Mouse (Mus musculus) myocyte (in vitro differentiated cells): Measurements from ENCODE around the gene Anks1b. TPM values are rescaled to one million over a fixed set of nuclear protein-coding genes. Genes with fewer than 3 reads are reported as not detected.

Experiments used
- H3K27me3 ChIP-seq: one replicate; pipeline ENCODE4 v1.6.1; 2011; ENCODE audit not compliant: control insufficient read depth, insufficient read depth, insufficient read length
- H3K36me3 ChIP-seq: one replicate; pipeline ENCODE4 v1.6.1; 2011; ENCODE audit not compliant: control insufficient read depth, insufficient read depth
- H3K4me2 ChIP-seq: one replicate; pipeline ENCODE4 v1.6.1; 2011; ENCODE audit warnings: low read depth, control low read depth
- H3K4me3 ChIP-seq: one replicate; pipeline ENCODE4 v1.5.1; 2011; ENCODE audit warnings: mild to moderate bottlenecking, control low read depth, moderate library complexity
- H3K79me2 ChIP-seq: one replicate; pipeline ENCODE4 v1.6.1; 2011; ENCODE audit not compliant: control insufficient read depth, insufficient read depth
- H3ac ChIP-seq: one replicate; pipeline ENCODE4 v1.6.1; 2011; ENCODE audit not compliant: control insufficient read depth, insufficient read length
- CEBPB ChIP-seq: IDR thresholded peaks from 2 replicates; pipeline ENCODE4 v1.6.1; 2011; ENCODE audit warnings: mild to moderate bottlenecking, moderate library complexity; ENCODE audit not compliant: poor library complexity, insufficient read depth, severe bottlenecking
- E2F4 ChIP-seq: IDR thresholded peaks from one replicate; pipeline ENCODE4 v1.6.1; 2011; ENCODE audit warnings: mild to moderate bottlenecking, control low read depth, moderate library complexity; ENCODE audit not compliant: insufficient read depth
- MAX ChIP-seq: IDR thresholded peaks from one replicate; pipeline ENCODE4 v1.6.1; 2011; ENCODE audit warnings: low read depth, mild to moderate bottlenecking, control low read depth
- MYOD1 ChIP-seq, 3 experiments: IDR thresholded peaks; one replicate each; pipeline ENCODE4 v1.6.1; 2011; ENCODE audit warnings: control low read depth in 2 of 3, low read depth in 2 of 3, mild to moderate bottlenecking in 2 of 3, moderate library complexity in 1 of 3; ENCODE audit not compliant: insufficient read length in 2 of 3, control insufficient read depth in 1 of 3
- MYOG ChIP-seq, 3 experiments: IDR thresholded peaks; one replicate each; pipeline ENCODE4 v1.6.1; 2011; ENCODE audit warnings: control low read depth in 2 of 3, low read depth in 2 of 3, mild to moderate bottlenecking in 2 of 3; ENCODE audit not compliant: insufficient read length in 2 of 3, control insufficient read depth in 1 of 3, insufficient read depth in 1 of 3
- POLR2A ChIP-seq: IDR thresholded peaks from one replicate; pipeline ENCODE4 v1.6.1; 2011; ENCODE audit warnings: low read depth, mild to moderate bottlenecking, control low read depth, moderate library complexity; ENCODE audit not compliant: insufficient read length
- POLR2AphosphoS2 ChIP-seq: IDR thresholded peaks from one replicate; pipeline ENCODE4 v1.6.1; 2011; ENCODE audit warnings: low read depth, control low read depth; ENCODE audit not compliant: insufficient read length
- REST ChIP-seq: IDR thresholded peaks from one replicate; pipeline ENCODE4 v1.6.1; 2011; ENCODE audit warnings: mild to moderate bottlenecking, control low read depth, moderate library complexity; ENCODE audit not compliant: insufficient read depth, insufficient read length
- SRF ChIP-seq: IDR thresholded peaks from one replicate; pipeline ENCODE4 v1.6.1; 2011; ENCODE audit warnings: low read depth; ENCODE audit not compliant: control insufficient read depth, insufficient read length
- TCF12 ChIP-seq: IDR thresholded peaks from one replicate; pipeline ENCODE4 v1.6.1; 2011; ENCODE audit warnings: mild to moderate bottlenecking, control low read depth; ENCODE audit not compliant: poor library complexity, insufficient read depth, severe bottlenecking
- TCF3 ChIP-seq: IDR thresholded peaks from one replicate; pipeline ENCODE4 v1.6.1; 2011; ENCODE audit warnings: low read depth, control low read depth; ENCODE audit not compliant: insufficient read length
- USF1 ChIP-seq: IDR thresholded peaks from one replicate; pipeline ENCODE4 v1.6.1; 2011; ENCODE audit warnings: low read depth, mild to moderate bottlenecking, control low read depth, moderate library complexity
- polyA plus RNA-seq: library from polyadenylated mRNA; unstranded; fragments of >200 nt; fragmentation: generic; extraction: Trizol; gene quantifications from one replicate; pipeline ENCODE4 v1.2.1, GENCODE M21; 2012; ENCODE audit warnings: missing spikeins

Anks1b gene
- polyA plus RNA-seq, 1 experiment, result 0.13 TPM

DNA sequence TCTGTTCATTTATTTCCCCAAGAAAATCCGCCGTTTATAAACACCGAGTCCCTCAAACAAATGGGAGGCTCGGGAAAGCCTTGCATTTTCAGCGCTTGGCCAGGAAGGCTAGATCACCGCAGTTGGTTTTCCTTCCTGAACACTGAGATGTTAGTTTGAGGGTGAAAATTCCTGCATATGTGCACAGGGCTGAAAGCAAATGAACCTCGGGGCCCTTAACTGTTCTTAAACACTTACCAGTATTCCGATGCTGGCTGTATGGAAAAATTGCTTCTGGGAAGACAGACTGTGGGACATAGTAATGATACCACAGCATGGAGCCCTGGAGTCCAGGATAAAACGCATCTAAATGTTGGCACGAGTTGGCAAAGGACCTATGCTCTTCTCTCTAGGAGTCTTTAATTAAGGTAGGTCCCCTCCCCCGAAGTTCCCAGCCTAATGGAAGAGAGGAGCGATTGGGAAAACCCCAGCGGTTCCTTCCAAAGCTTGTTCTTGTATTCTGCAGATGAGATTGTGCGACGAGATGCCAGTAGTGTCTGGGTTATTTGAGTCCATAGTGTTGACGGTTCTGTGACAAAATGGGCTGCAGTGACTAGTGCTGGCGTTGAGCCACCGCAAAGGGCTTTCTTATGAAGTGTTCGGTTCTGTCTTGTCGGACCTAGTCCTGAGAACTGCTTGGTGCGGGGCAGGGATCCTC is 957.4 kb downstream of the Anks1b start:
- Histone ChIP-seq H3K4me2 (no peak overlapping the region), H3K36me3 (no peaks in the 10 kb centered on the region), H3ac (no peak overlapping the region), H3K4me3 (no peak overlapping the region), H3K27me3 (peaks cover 29% of the 10 kb centered on the region), H3K79me2 (no peaks in the 10 kb centered on the region)
- no peak for TF ChIP-seq USF1
- TF ChIP-seq POLR2AphosphoS2, result no peak
- TF ChIP-seq TCF12, result no peak
- no peak for TF ChIP-seq E2F4
- no peak for TF ChIP-seq MYOD1 (IDR thresholded peaks at IDR 0.05; ENCODE audit: control insufficient read depth in 1 of 3, insufficient read length in 2 of 3, low read depth in 2 of 3)
- TF ChIP-seq MYOG (IDR thresholded peaks at IDR 0.05; ENCODE audit: control insufficient read depth in 1 of 3, insufficient read depth in 1 of 3, insufficient read length in 2 of 3, low read depth in 2 of 3), result no peak
- TF ChIP-seq TCF3, result no peak
- no peak for TF ChIP-seq REST
- TF ChIP-seq CEBPB, result no peak
- TF ChIP-seq SRF, result no peak
- TF ChIP-seq MAX, result no peak
- TF ChIP-seq POLR2A, result no peak

DNA sequence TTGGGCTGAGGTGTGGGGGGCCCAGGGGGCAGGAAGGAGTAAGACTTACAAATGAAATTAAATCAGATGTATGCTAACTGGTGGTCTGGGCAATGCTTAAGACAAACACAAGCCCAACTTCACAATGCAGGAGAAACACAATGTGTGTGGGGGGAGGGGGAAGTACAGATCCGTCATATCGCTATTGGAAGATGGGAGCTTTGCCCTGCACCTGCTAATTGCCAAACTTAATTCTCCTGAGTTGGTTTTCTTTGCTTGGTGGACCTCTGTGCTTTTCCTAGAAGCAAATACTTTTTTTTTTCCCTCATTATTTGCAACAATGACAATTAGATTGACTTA is 957.9 kb downstream of the Anks1b start:
- no peak for TF ChIP-seq USF1
- no peak for TF ChIP-seq CEBPB
- TF ChIP-seq TCF12, result no peak
- TF ChIP-seq POLR2AphosphoS2, result no peak
- no peak for TF ChIP-seq MYOG (IDR thresholded peaks at IDR 0.05; ENCODE audit: control insufficient read depth in 1 of 3, insufficient read depth in 1 of 3, insufficient read length in 2 of 3, low read depth in 2 of 3)
- no peak for TF ChIP-seq MYOD1 (IDR thresholded peaks at IDR 0.05; ENCODE audit: control insufficient read depth in 1 of 3, insufficient read length in 2 of 3, low read depth in 2 of 3)
- TF ChIP-seq POLR2A, result no peak
- TF ChIP-seq E2F4, result no peak
- TF ChIP-seq TCF3, result no peak
- TF ChIP-seq SRF, result no peak
- peaks cover 29% of the 10 kb centered on the region for H3K27me3 ChIP-seq

DNA sequence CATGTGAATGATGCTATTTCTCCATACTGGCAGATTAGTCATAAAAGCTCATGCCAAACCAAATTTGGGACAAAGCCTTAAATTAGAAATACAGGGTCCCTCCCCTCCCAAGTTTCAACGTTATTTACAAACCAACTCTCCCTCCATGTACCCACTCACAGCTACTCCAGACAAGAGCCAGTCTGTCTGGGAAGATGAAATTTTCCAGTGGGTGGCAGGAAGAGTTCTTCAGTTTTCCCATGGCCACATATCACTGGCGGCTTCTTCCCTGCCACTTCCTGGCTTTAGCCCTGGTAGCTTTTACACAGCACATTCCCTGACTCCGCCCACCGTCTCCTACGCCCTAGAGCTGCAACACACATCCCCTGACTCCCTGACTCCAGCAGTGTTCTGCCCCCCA is 961.0 kb downstream of the Anks1b start:
- H3K79me2 ChIP-seq, result no peaks in the 10 kb centered on the region
- TF ChIP-seq MAX (no peak), REST (no peak), TCF3 (no peak), MYOG (IDR thresholded peaks at IDR 0.05; ENCODE audit: control insufficient read depth in 1 of 3, insufficient read depth in 1 of 3, insufficient read length in 2 of 3, low read depth in 2 of 3) (no peak), POLR2A (no peak)
- H3ac ChIP-seq, result no peak overlapping the region
- H3K4me2 ChIP-seq, result peak overlapping the region; percentile 48
- peaks cover 13% of the 10 kb centered on the region for H3K27me3 ChIP-seq
- no peaks in the 10 kb centered on the region for H3K36me3 ChIP-seq
- H3K4me3 ChIP-seq, result no peak overlapping the region

More for the DNA sequence above, 957.9 kb downstream of the Anks1b start:
- no peaks in the 10 kb centered on the region for H3K36me3 ChIP-seq
- H3ac ChIP-seq, result no peak overlapping the region
- H3K79me2 ChIP-seq, result no peaks in the 10 kb centered on the region
- H3K4me2 ChIP-seq, result no peak overlapping the region
- H3K4me3 ChIP-seq, result no peak overlapping the region

DNA sequence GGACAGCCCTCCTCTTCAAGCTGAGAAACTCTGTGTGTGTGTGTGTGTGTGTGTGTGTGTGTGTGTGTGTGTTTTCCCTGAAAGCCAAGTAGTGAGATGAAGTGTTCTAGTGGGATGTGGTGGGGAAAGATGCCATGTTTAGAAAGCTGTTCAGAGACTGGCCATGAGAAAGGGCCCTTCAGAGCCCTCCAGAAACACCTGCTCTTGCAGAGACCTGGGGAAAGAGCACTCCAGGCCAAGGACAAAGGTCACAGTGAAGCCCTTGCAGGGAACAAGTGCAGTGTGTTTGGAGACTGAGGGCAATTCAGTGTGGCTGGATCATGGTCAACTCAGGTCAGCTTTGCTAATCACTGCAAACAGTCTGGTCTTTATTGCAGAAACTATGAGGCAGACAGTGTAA is 961.9 kb downstream of the Anks1b start:
- Histone ChIP-seq H3K27me3 (peaks cover 8% of the 10 kb centered on the region), H3K4me2 (no peak overlapping the region), H3K36me3 (no peaks in the 10 kb centered on the region), H3K4me3 (no peak overlapping the region), H3K79me2 (no peaks in the 10 kb centered on the region), H3ac (no peak overlapping the region)
- TF ChIP-seq E2F4 (no peak), MYOD1 (IDR thresholded peaks at IDR 0.05; ENCODE audit: control insufficient read depth in 1 of 3, insufficient read length in 2 of 3, low read depth in 2 of 3) (no peak), MAX (no peak), SRF (no peak), TCF12 (no peak)

- Histone ChIP-seq H3K4me3 (no peak overlapping the region), H3ac (no peak overlapping the region), H3K4me2 (no peak overlapping the region), H3K27me3 (peaks cover 3% of the 10 kb centered on the region), H3K36me3 (no peaks in the 10 kb centered on the region), H3K79me2 (no peaks in the 10 kb centered on the region)
- no peak for TF ChIP-seq TCF12
- no peak for TF ChIP-seq MAX
- TF ChIP-seq TCF3, result no peak
- TF ChIP-seq E2F4, result no peak
- no peak for TF ChIP-seq CEBPB
- TF ChIP-seq MYOD1 (IDR thresholded peaks at IDR 0.05; ENCODE audit: control insufficient read depth in 1 of 3, insufficient read length in 2 of 3, low read depth in 2 of 3), result no peak
- TF ChIP-seq POLR2A, result no peak
- no peak for TF ChIP-seq SRF
- no peak for TF ChIP-seq REST
- no peak for TF ChIP-seq MYOG (IDR thresholded peaks at IDR 0.05; ENCODE audit: control insufficient read depth in 1 of 3, insufficient read depth in 1 of 3, insufficient read length in 2 of 3, low read depth in 2 of 3)
- no peak for TF ChIP-seq USF1
- TF ChIP-seq POLR2AphosphoS2, result no peak
Observed at GRCm38 (mm10) chr10:90839611-90840335, 966.5 kb downstream of the Anks1b start.
